Mouse (Mus musculus) midbrain, embryonic 11.5 days (tissue): ENCODE results near the gene Erv3. TPM values are rescaled to one million over a fixed set of nuclear protein-coding genes. Genes with fewer than 3 reads are reported as not detected.

Source experiments
- ATAC-seq: fragments of 200-750 bp; cut with Nextera tagmentation; 2 replicates; pipeline ENCODE4 v1.8.0; 2017; ENCODE audit warnings: moderate TSS enrichment, moderate library complexity; ENCODE audit not compliant: low FRiP score
- DNase-seq: peaks from one replicate; pipeline ENCODE4 v3.0.0; 2015; ENCODE audit warnings: low spot score; ENCODE audit errors: missing footprints
- H3K27ac ChIP-seq: fragments of 300-500 bp; sonication (generic); 2 replicates; pipeline ENCODE4 v1.5.1; 2014; ENCODE audit warnings: low read depth, low read length
- H3K27me3 ChIP-seq: fragments of 300-500 bp; sonication (generic); 2 replicates; pipeline ENCODE4 v1.6.1; 2014; ENCODE audit warnings: mild to moderate bottlenecking, low read length, moderate library complexity, mixed read lengths; ENCODE audit not compliant: control insufficient read depth, insufficient read depth
- H3K36me3 ChIP-seq: fragments of 300-500 bp; sonication (generic); 2 replicates; pipeline ENCODE4 v1.6.1; 2014; ENCODE audit warnings: mild to moderate bottlenecking, low read length, moderate library complexity, mixed read lengths; ENCODE audit not compliant: control insufficient read depth, insufficient read depth
- H3K4me1 ChIP-seq: fragments of 300-500 bp; sonication (generic); 2 replicates; pipeline ENCODE4 v1.6.1; 2014; ENCODE audit warnings: low read length; ENCODE audit not compliant: control insufficient read depth, insufficient read depth
- H3K4me2 ChIP-seq: fragments of 300-500 bp; sonication (generic); 2 replicates; pipeline ENCODE4 v1.6.1; 2014; ENCODE audit warnings: mild to moderate bottlenecking, moderate library complexity
- H3K4me3 ChIP-seq: fragments of 300-500 bp; sonication (generic); 2 replicates; pipeline ENCODE4 v1.5.1; 2014; ENCODE audit warnings: low read depth, low read length
- H3K9ac ChIP-seq: fragments of 300-500 bp; sonication (generic); 2 replicates; pipeline ENCODE4 v1.6.1; 2014; ENCODE audit warnings: low read length
- H3K9me3 ChIP-seq: fragments of 300-500 bp; sonication (generic); 2 replicates; pipeline ENCODE4 v1.6.1; 2016; ENCODE audit warnings: low read length; ENCODE audit not compliant: control insufficient read depth
- WGBS: fragments of 180-500 bp; shearing (Covaris S2); extraction: QIAGEN DNeasy Blood & Tissue Kit; methylation state at CpG from one replicate; pipeline ENCODE4 v1.1.7; 2014; 5-methylcytosine and 5-hydroxymethylcytosine counted together
- polyA plus RNA-seq: library from polyadenylated mRNA; unstranded; fragments of >200 nt; fragmentation: Nextera tagmentation; extraction: Ambion mirVana; gene quantifications from 2 replicates; pipeline ENCODE4 v1.2.1, GENCODE M21; 2014

The Erv3 gene
- polyA plus RNA-seq, 1 experiment from 2014 or later, result not detected

- H3K4me3 ChIP-seq, result no peak overlapping the region
- H3K9ac ChIP-seq, result no peak overlapping the region
- no peak overlapping the region for H3K27ac ChIP-seq
- H3K36me3 ChIP-seq, result no peaks in the 10 kb centered on the region
- DNase-seq, result peak; percentile 47
- WGBS, result 82% methylated on average over 3 of the region's 3 CpGs
- no peak for ATAC-seq
- H3K4me1 ChIP-seq, result peaks cover 4% of the 10 kb centered on the region; the same call in 1 of the 2 replicates
- no peaks in the 10 kb centered on the region for H3K9me3 ChIP-seq
- no peak overlapping the region for H3K4me2 ChIP-seq
- no peaks in the 10 kb centered on the region for H3K27me3 ChIP-seq
Observed at GRCm38 (mm10) chr2:131822492-131822891, 37.1 kb downstream of the Erv3 start.

- 69% methylated on average over 3 of the region's 3 CpGs for WGBS
- ATAC-seq (no peak), DNase-seq (peak; percentile 53)
- H3K4me2 ChIP-seq, result no peak overlapping the region
- H3K4me1 ChIP-seq, result peaks cover 4% of the 10 kb centered on the region; the same call in 1 of the 2 replicates
- no peaks in the 10 kb centered on the region for H3K9me3 ChIP-seq
- H3K4me3 ChIP-seq, result no peak overlapping the region
- H3K9ac ChIP-seq, result no peak overlapping the region
- H3K36me3 ChIP-seq, result no peaks in the 10 kb centered on the region
- H3K27me3 ChIP-seq, result no peaks in the 10 kb centered on the region
- H3K27ac ChIP-seq, result no peak overlapping the region
Observed at GRCm38 (mm10) chr2:131821708-131821990, 37.9 kb downstream of the Erv3 start.

- H3K27ac ChIP-seq, result no peak overlapping the region
- no peaks in the 10 kb centered on the region for H3K9me3 ChIP-seq
- WGBS, result 35% methylated on average over 6 of the region's 6 CpGs
- H3K4me2 ChIP-seq, result no peak overlapping the region
- ATAC-seq (peak; percentile 54), DNase-seq (peak; percentile 95)
- H3K36me3 ChIP-seq, result no peaks in the 10 kb centered on the region
- no peaks in the 10 kb centered on the region for H3K27me3 ChIP-seq
- H3K4me3 ChIP-seq, result no peak overlapping the region
- peaks cover 4% of the 10 kb centered on the region; the same call in 1 of the 2 replicates for H3K4me1 ChIP-seq
- H3K9ac ChIP-seq, result no peak overlapping the region
Observed at GRCm38 (mm10) chr2:131820932-131821707, 38.4 kb downstream of the Erv3 start.

- Histone ChIP-seq H3K9me3 (no peaks in the 10 kb centered on the region), H3K36me3 (no peaks in the 10 kb centered on the region), H3K4me1 (peaks cover 4% of the 10 kb centered on the region; the same call in 1 of the 2 replicates), H3K4me2 (peak overlapping the region; percentile 30), H3K27me3 (no peaks in the 10 kb centered on the region), H3K4me3 (no peak overlapping the region), H3K9ac (no peak overlapping the region; the same call in 1 of the 2 replicates), H3K27ac (no peak overlapping the region)
- WGBS, result 22% methylated on average over 14 of the region's 14 CpGs
- ATAC-seq (0 out of 2 replicates have a peak, but pooled peaks have one; percentile 55), DNase-seq (peak; percentile 99)
Observed at GRCm38 (mm10) chr2:131820088-131820675, 39.4 kb downstream of the Erv3 start.

- Histone ChIP-seq H3K4me1 (no peaks in the 10 kb centered on the region), H3K4me3 (no peak overlapping the region), H3K9me3 (no peaks in the 10 kb centered on the region), H3K36me3 (no peaks in the 10 kb centered on the region), H3K9ac (no peak overlapping the region), H3K4me2 (no peak overlapping the region), H3K27me3 (no peaks in the 10 kb centered on the region), H3K27ac (no peak overlapping the region)
- no peak for ATAC-seq
- peak; percentile 59 for DNase-seq
- WGBS, result 81% methylated on average over 10 of the region's 10 CpGs
Observed at GRCm38 (mm10) chr2:131814327-131814726, 45.2 kb downstream of the Erv3 start.

DNA sequence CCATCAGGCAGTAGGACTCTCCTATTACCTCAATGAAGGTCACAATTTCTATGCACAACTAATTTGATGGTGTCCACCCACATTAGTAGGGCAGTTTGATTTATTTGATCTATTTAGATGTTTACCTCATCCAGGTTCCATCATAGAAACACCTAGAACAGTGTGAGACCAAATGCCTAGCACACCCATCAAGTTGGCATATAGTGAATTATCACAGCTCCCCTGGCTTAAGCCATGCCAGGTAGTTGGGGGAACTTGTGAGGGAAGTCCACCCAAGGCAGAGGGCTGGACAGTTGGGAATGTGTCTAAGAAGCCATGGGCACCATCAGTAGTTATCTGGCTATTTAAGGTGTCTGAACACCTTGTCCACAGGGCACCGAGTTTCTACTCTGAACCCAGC, 46.1 kb downstream of the Erv3 start:
- ATAC-seq (no peak), DNase-seq (peak; percentile 54)
- Histone ChIP-seq H3K4me2 (no peak overlapping the region), H3K27me3 (no peaks in the 10 kb centered on the region), H3K36me3 (no peaks in the 10 kb centered on the region), H3K4me3 (no peak overlapping the region), H3K27ac (no peak overlapping the region), H3K4me1 (peaks cover 4% of the 10 kb centered on the region; the same call in 1 of the 2 replicates), H3K9ac (no peak overlapping the region), H3K9me3 (no peaks in the 10 kb centered on the region)
- WGBS, result 73% methylated on average over 1 of the region's 1 CpGs

GRCm38 (mm10) chr2:131812480-131813137, 46.9 kb downstream of the Erv3 start:
- H3K9ac ChIP-seq, result no peak overlapping the region
- H3K4me1 ChIP-seq, result peaks cover 4% of the 10 kb centered on the region; the same call in 1 of the 2 replicates
- WGBS, result 19% methylated on average over 23 of the region's 23 CpGs
- H3K36me3 ChIP-seq, result no peaks in the 10 kb centered on the region
- no peaks in the 10 kb centered on the region for H3K9me3 ChIP-seq
- ATAC-seq (peak; percentile 82), DNase-seq (peak; percentile 98)
- H3K27ac ChIP-seq, result no peak overlapping the region
- no peak overlapping the region for H3K4me3 ChIP-seq
- H3K27me3 ChIP-seq, result no peaks in the 10 kb centered on the region
- H3K4me2 ChIP-seq, result no peak overlapping the region

- H3K27ac ChIP-seq, result no peak overlapping the region
- DNase-seq (peak; percentile 86), ATAC-seq (no peak)
- H3K9ac ChIP-seq, result no peak overlapping the region
- no peaks in the 10 kb centered on the region for H3K36me3 ChIP-seq
- WGBS, result 84% methylated on average over 2 of the region's 2 CpGs
- no peaks in the 10 kb centered on the region for H3K9me3 ChIP-seq
- no peaks in the 10 kb centered on the region for H3K27me3 ChIP-seq
- H3K4me1 ChIP-seq, result peaks cover 4% of the 10 kb centered on the region; the same call in 1 of the 2 replicates
- H3K4me2 ChIP-seq, result no peak overlapping the region
- H3K4me3 ChIP-seq, result no peak overlapping the region
Observed at GRCm38 (mm10) chr2:131811607-131812006, 47.9 kb downstream of the Erv3 start.

DNA sequence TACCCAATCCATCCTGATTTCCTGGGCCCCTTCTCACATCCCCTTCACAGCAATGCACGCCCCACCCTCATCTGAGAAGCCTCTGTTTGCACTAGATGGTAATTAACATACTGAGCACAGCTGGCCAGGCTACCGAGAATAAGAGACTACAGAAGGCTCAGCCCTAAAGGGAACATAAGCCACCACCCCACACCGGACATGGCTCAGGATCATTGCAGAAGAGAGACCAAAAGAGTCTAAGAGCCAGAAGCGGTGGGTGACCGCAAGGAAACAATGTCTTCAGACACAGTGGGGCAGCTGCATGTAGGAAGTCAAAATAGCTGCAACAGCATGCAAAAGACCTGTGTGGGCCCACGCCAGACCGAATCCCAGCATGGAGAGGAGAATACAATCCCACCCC, 50.7 kb downstream of the Erv3 start:
- 40% methylated on average over 7 of the region's 7 CpGs for WGBS
- DNase-seq, result peak; percentile 85
- H3K4me2 ChIP-seq, result no peak overlapping the region
- peak; percentile 69 for ATAC-seq
- no peak overlapping the region for H3K27ac ChIP-seq
- H3K9ac ChIP-seq, result 0 out of 2 replicates have a peak overlapping the region, but pooled peaks have one; percentile 6
- no peaks in the 10 kb centered on the region for H3K9me3 ChIP-seq
- no peaks in the 10 kb centered on the region for H3K36me3 ChIP-seq
- H3K4me1 ChIP-seq, result peaks cover 4% of the 10 kb centered on the region; the same call in 1 of the 2 replicates
- H3K4me3 ChIP-seq, result no peak overlapping the region
- no peaks in the 10 kb centered on the region for H3K27me3 ChIP-seq
